ENCODE assay signal across 8 mouse cellular contexts in genomic region chr10:81412586-81413309, GRCm38 (mm10). TPM values are rescaled to one million over a fixed set of nuclear protein-coding genes. Genes with fewer than 3 reads are reported as not detected.
DNase-seq lines count a peak whose midpoint lies in the region; ATAC-seq and TF ChIP-seq lines count a peak whose summit lies in the region.

No protein-coding gene starts in this region.

- H3K27ac ChIP-seq in lung, postnatal 0 days (ENCODE audit: low read length): peak overlapping the region; percentile 89
- peak overlapping the region; percentile 85 for H3K27ac ChIP-seq in kidney, embryonic 16.5 days (ENCODE audit: low read length)
- H3K27ac ChIP-seq in olfactory bulb, adult 2 months (ENCODE audit: insufficient read depth, low read depth, low read length): peak overlapping the region; percentile 88

- no peak for TF ChIP-seq CTCF in lung, postnatal 0 days (IDR thresholded peaks at IDR 0.05)
- TF ChIP-seq CTCF in olfactory bulb, adult 2 months (IDR thresholded peaks at IDR 0.05; ENCODE audit: insufficient read depth, low read depth, low read length): no peak

- peaks cover 68% of the 10 kb centered on the region for H3K4me1 ChIP-seq in lung, postnatal 0 days (ENCODE audit: insufficient read depth, low read depth, low read length)
- H3K4me1 ChIP-seq in kidney, embryonic 16.5 days (ENCODE audit: insufficient read depth, low read length): peaks cover 98% of the 10 kb centered on the region
- H3K4me1 ChIP-seq in olfactory bulb, adult 2 months (ENCODE audit: control insufficient read depth, insufficient read depth, low read length): peaks cover 98% of the 10 kb centered on the region

- no peaks in the 10 kb centered on the region for H3K27me3 ChIP-seq in lung, postnatal 0 days (replicated peaks; ENCODE audit: insufficient read depth, low read length)
- H3K27me3 ChIP-seq in kidney, embryonic 16.5 days (ENCODE audit: insufficient read depth, low read length): no peaks in the 10 kb centered on the region

- DNase-seq in cerebellum, adult 8-10 months: peak; percentile 54
- no peak for DNase-seq in cerebellum, postnatal 10 days
- peak; percentile 26 for DNase-seq in lung, postnatal 0 days (ENCODE audit: low spot score)
- no peak for DNase-seq in lung, postnatal 4 days
- DNase-seq in urinary bladder, postnatal 10 days (ENCODE audit: low spot score): no peak
- no peak for DNase-seq in thymus, postnatal 36 days

- H3K4me2 ChIP-seq in lung, postnatal 0 days (replicated peaks; ENCODE audit: low read depth, low read length): no peak overlapping the region
- H3K4me2 ChIP-seq in kidney, embryonic 16.5 days (replicated peaks; ENCODE audit: low read depth, low read length): no peak overlapping the region

- no peak overlapping the region for H3K4me3 ChIP-seq in lung, postnatal 0 days (ENCODE audit: low read depth, low read length)
- no peak overlapping the region for H3K4me3 ChIP-seq in kidney, embryonic 16.5 days (ENCODE audit: low read length)
- no peak overlapping the region for H3K4me3 ChIP-seq in olfactory bulb, adult 2 months (ENCODE audit: insufficient read depth, low read depth, low read length)

- no peak for TF ChIP-seq POLR2A in olfactory bulb, adult 2 months (IDR thresholded peaks at IDR 0.05; ENCODE audit: insufficient read depth, low read depth, low read length)

- WGBS in lung, postnatal 0 days: 62% methylated on average over 16 of the region's 16 CpGs
- 79% methylated on average over 16 of the region's 16 CpGs for WGBS in kidney, embryonic 16.5 days
- 77% methylated on average over 16 of the region's 16 CpGs for WGBS in olfactory bulb, adult 2 months

- 0 out of 2 replicates have a peak, but pooled peaks have one; percentile 7 for TF ChIP-seq EP300 in lung, postnatal 0 days (IDR thresholded peaks at IDR 0.05)

- H3K36me3 ChIP-seq in lung, postnatal 0 days (ENCODE audit: insufficient read depth, low read length): no peaks in the 10 kb centered on the region
- H3K36me3 ChIP-seq in kidney, embryonic 16.5 days (ENCODE audit: insufficient read depth, low read length): peaks cover 10% of the 10 kb centered on the region; the same call in 1 of the 2 replicates

- no peaks in the 10 kb centered on the region for H3K9me3 ChIP-seq in lung, postnatal 0 days (ENCODE audit: low read length)
- H3K9me3 ChIP-seq in kidney, embryonic 16.5 days (ENCODE audit: low read length): no peaks in the 10 kb centered on the region

- no peak for ATAC-seq in lung, postnatal 0 days
- no peak for ATAC-seq in kidney, embryonic 16.5 days (ENCODE audit: low FRiP score, low TSS enrichment)

- no peak overlapping the region for H3K9ac ChIP-seq in lung, postnatal 0 days (replicated peaks; ENCODE audit: low read depth)
- peak overlapping the region; percentile 24 for H3K9ac ChIP-seq in kidney, embryonic 16.5 days (replicated peaks; ENCODE audit: low read length)

RNA-seq across cellular contexts. Expression of gene Smim24, which starts 19.9 kb away (rescaled TPM):
- polyA plus RNA-seq in lung, postnatal 0 days (2015; fragmentation: Nextera tagmentation; extraction: Ambion mirVana): 3.1 and 3.6 TPM in 2 replicates
- polyA plus RNA-seq in kidney, embryonic 16.5 days (2015; fragmentation: Nextera tagmentation; extraction: Ambion mirVana): 42.7 and 44.1 TPM in 2 replicates
- not detected in 2 replicates for polyA plus RNA-seq in olfactory bulb, adult 2 months (2012; ENCODE audit: insufficient read depth, insufficient read length, low replicate concordance, missing spikeins)

RNA-seq across cellular contexts. Expression of gene Gm48552, which starts 23.9 kb away (rescaled TPM):
- 0.20 and 0.63 TPM in 2 replicates for polyA plus RNA-seq in lung, postnatal 0 days (2015; fragmentation: Nextera tagmentation; extraction: Ambion mirVana)
- polyA plus RNA-seq in kidney, embryonic 16.5 days (2015; fragmentation: Nextera tagmentation; extraction: Ambion mirVana): 1.4 and 1.6 TPM in 2 replicates
- not detected in 2 replicates for polyA plus RNA-seq in olfactory bulb, adult 2 months (2012; ENCODE audit: insufficient read depth, insufficient read length, low replicate concordance, missing spikeins)

RNA-seq across cellular contexts. Expression of gene Gm48551, which starts 28.5 kb away (rescaled TPM):
- 2.4 and 3.0 TPM in 2 replicates for polyA plus RNA-seq in lung, postnatal 0 days (2015; fragmentation: Nextera tagmentation; extraction: Ambion mirVana)
- 5.0 and 5.2 TPM in 2 replicates for polyA plus RNA-seq in kidney, embryonic 16.5 days (2015; fragmentation: Nextera tagmentation; extraction: Ambion mirVana)
- not detected in 2 replicates for polyA plus RNA-seq in olfactory bulb, adult 2 months (2012; ENCODE audit: insufficient read depth, insufficient read length, low replicate concordance, missing spikeins)

RNA-seq across cellular contexts. Expression of gene Dohh, which starts 28.5 kb away (rescaled TPM):
- polyA plus RNA-seq in lung, postnatal 0 days (2015; fragmentation: Nextera tagmentation; extraction: Ambion mirVana): 49.4 and 55.2 TPM in 2 replicates
- 87.6 and 104 TPM in 2 replicates for polyA plus RNA-seq in kidney, embryonic 16.5 days (2015; fragmentation: Nextera tagmentation; extraction: Ambion mirVana)
- not detected in 2 replicates for polyA plus RNA-seq in olfactory bulb, adult 2 months (2012; ENCODE audit: insufficient read depth, insufficient read length, low replicate concordance, missing spikeins)

RNA-seq across cellular contexts. Expression of gene Fzr1, which starts 34.4 kb away (rescaled TPM):
- 39.5 and 39.7 TPM in 2 replicates for polyA plus RNA-seq in lung, postnatal 0 days (2015; fragmentation: Nextera tagmentation; extraction: Ambion mirVana)
- polyA plus RNA-seq in kidney, embryonic 16.5 days (2015; fragmentation: Nextera tagmentation; extraction: Ambion mirVana): 111 and 115 TPM in 2 replicates
- polyA plus RNA-seq in olfactory bulb, adult 2 months (2012; ENCODE audit: insufficient read depth, insufficient read length, low replicate concordance, missing spikeins): not detected in 2 replicates

Comparison
In these comparisons a context has a peak if more than half of its experiments do, and no peak if none do; other contexts are left out.
1. DNase-seq: peak in cerebellum, adult 8-10 months (single experiment) and lung, postnatal 0 days (single experiment); none in cerebellum, postnatal 10 days (0 of 2), lung, postnatal 4 days (0 of 2), urinary bladder, postnatal 10 days (single experiment) and thymus, postnatal 36 days (0 of 2).
2. Peak in every context shown above with its lines, with median percentiles within 50 percentile points of each other: H3K27ac ChIP-seq.